Mouse (Mus musculus) kidney, adult 2 months (tissue): ENCODE data around the gene C2cd3. TPM values are rescaled to one million over a fixed set of nuclear protein-coding genes. Genes with fewer than 3 reads are reported as not detected.

Experiments
- DNase-seq: peaks from one replicate; pipeline ENCODE4 v3.0.0; 2021
- H3K27ac ChIP-seq: fragments of 200-500 bp; 2 replicates; pipeline ENCODE4 v1.5.1; 2012; ENCODE audit warnings: low read depth, low read length, control low read depth, inconsistent platforms; ENCODE audit not compliant: insufficient read depth
- H3K27me3 ChIP-seq: fragments of 200-500 bp; replicated peaks from 2 replicates; pipeline ENCODE4 v1.6.1; 2012; ENCODE audit warnings: mild to moderate bottlenecking, moderate library complexity, low read length, inconsistent platforms; ENCODE audit not compliant: control insufficient read depth, insufficient read depth
- H3K36me3 ChIP-seq: fragments of 200-500 bp; 2 replicates; pipeline ENCODE4 v1.6.1; 2012; ENCODE audit warnings: mild to moderate bottlenecking, moderate library complexity, low read length, inconsistent platforms; ENCODE audit not compliant: control insufficient read depth, insufficient read depth
- H3K4me1 ChIP-seq: fragments of 200-500 bp; 2 replicates; pipeline ENCODE4 v1.6.1; 2011; ENCODE audit warnings: low read length; ENCODE audit not compliant: control insufficient read depth, insufficient read depth
- H3K4me3 ChIP-seq: fragments of 200-500 bp; 2 replicates; pipeline ENCODE4 v1.5.1; 2011; ENCODE audit warnings: mild to moderate bottlenecking, low read depth, low read length, control low read depth; ENCODE audit not compliant: insufficient read depth
- CTCF ChIP-seq: fragments of 200-500 bp; conservative IDR thresholded peaks from 2 replicates; pipeline ENCODE4 v1.5.1; 2011; ENCODE audit warnings: low read depth, mild to moderate bottlenecking, control low read depth, low read length, moderate library complexity, mixed read lengths; ENCODE audit not compliant: insufficient read depth, insufficient read length
- POLR2A ChIP-seq: fragments of 200-500 bp; IDR thresholded peaks from one replicate; pipeline ENCODE4 v1.6.1; 2011; ENCODE audit warnings: low read depth, low read length, control low read depth
- WGBS: fragments of 180-500 bp; shearing (Covaris S2); methylation state at CpG from one replicate; pipeline ENCODE4 v1.1.7; 2018; 5-methylcytosine and 5-hydroxymethylcytosine counted together
- polyA plus RNA-seq: library from polyadenylated mRNA; depleted of rRNA; stranded (reverse); fragments of >200 nt; gene quantifications from 2 replicates; pipeline ENCODE4 v1.2.3, GENCODE M21; 2012

Gene C2cd3
- polyA plus RNA-seq, 1 experiment: 16.8 TPM

GRCm38 (mm10) chr7:100469502-100469901 is 97.5 kb downstream of the C2cd3 start:
- WGBS: 96% methylated on average over 1 of the region's 1 CpGs
- no peak for DNase-seq
- Histone ChIP-seq H3K27me3 (no peaks in the 10 kb centered on the region), H3K4me3 (no peak overlapping the region), H3K36me3 (no peaks in the 10 kb centered on the region), H3K4me1 (peaks cover 29% of the 10 kb centered on the region; the same call in 1 of the 2 replicates), H3K27ac (no peak overlapping the region)
- TF ChIP-seq POLR2A (no peak), CTCF (no peak)

- H3K4me3 ChIP-seq: no peak overlapping the region
- no peak for DNase-seq
- no peak overlapping the region for H3K27ac ChIP-seq
- H3K36me3 ChIP-seq: no peaks in the 10 kb centered on the region
- TF ChIP-seq CTCF: no peak
- TF ChIP-seq POLR2A: no peak
- no peaks in the 10 kb centered on the region for H3K27me3 ChIP-seq
- 93% methylated on average over 11 of the region's 11 CpGs for WGBS
- peaks cover 23% of the 10 kb centered on the region; the same call in 1 of the 2 replicates for H3K4me1 ChIP-seq
Measured at GRCm38 (mm10) chr7:100470796-100471406, 98.9 kb downstream of the C2cd3 start.

DNA sequence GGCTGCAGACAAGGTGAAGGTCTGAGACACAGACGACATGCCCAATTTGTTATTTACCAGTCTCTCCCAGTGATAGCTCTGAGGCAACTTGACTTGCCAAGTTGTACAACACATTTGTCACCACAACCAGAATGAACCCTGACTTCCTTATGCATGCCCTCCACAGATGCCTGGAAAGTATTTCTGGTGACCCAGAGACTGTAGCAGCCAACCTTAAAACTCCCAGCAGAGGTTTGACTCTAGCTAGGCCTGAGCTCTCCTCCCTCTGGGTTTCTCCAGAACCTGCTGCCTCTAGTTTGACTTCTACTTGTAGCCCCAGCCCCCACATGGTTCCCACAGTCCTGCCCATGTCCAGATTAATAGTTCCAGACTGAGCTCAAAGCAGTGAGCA is 99.4 kb downstream of the C2cd3 start:
- no peak overlapping the region for H3K27ac ChIP-seq
- H3K4me1 ChIP-seq: peaks cover 19% of the 10 kb centered on the region; the same call in 1 of the 2 replicates
- no peaks in the 10 kb centered on the region for H3K36me3 ChIP-seq
- H3K27me3 ChIP-seq: no peaks in the 10 kb centered on the region
- no peak overlapping the region for H3K4me3 ChIP-seq
- no peak for TF ChIP-seq CTCF
- no peak for TF ChIP-seq POLR2A
- DNase-seq: no peak
- WGBS: 83% methylated on average over 1 of the region's 1 CpGs

GRCm38 (mm10) chr7:100472777-100473176 is 100.7 kb downstream of the C2cd3 start, which contains the start of gene Ucp3:
Gene Ucp3, plus strand, starts transcription at chr7:100472990.
- WGBS: 76% methylated on average over 6 of the region's 6 CpGs
- Histone ChIP-seq H3K27me3 (no peaks in the 10 kb centered on the region), H3K4me3 (no peak within 1 kb of the TSS), H3K4me1 (peaks cover 13% of the 10 kb centered on the region; the same call in 1 of the 2 replicates), H3K27ac (no peak within 1 kb of the TSS), H3K36me3 (no peaks in the 10 kb centered on the region)
- TF ChIP-seq POLR2A (no peak), CTCF (no peak)
- no peak for DNase-seq

- WGBS: 50% methylated on average over 9 of the region's 9 CpGs
- H3K36me3 ChIP-seq: no peaks in the 10 kb centered on the region
Measured at GRCm38 (mm10) chr7:100473846-100474454, 101.9 kb downstream of the C2cd3 start.

DNA sequence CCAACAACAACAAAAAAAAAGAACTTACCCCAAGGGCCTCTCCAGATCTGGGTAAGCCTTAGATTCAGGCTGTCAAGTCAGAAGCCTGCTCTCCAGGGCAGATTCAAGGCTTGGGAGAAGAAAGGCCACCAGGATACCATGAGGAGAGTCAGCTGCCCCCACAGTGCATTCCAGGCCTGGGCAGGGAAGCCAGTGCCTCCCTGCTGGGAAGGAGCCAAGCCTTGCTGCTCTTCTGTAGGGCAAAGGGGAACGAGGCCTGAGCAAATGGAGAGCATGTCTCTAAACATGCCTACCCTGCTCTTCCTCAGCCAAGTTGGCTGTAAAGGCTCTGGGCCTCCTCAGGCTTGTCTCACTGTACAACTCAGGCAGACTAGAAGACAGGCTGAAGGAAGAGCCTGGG is 102.6 kb downstream of the C2cd3 start:
- Histone ChIP-seq H3K27ac (peak overlapping the region; percentile 74; the same call in 1 of the 2 replicates), H3K27me3 (no peaks in the 10 kb centered on the region), H3K4me3 (no peak overlapping the region), H3K36me3 (no peaks in the 10 kb centered on the region), H3K4me1 (peaks cover 15% of the 10 kb centered on the region; the same call in 1 of the 2 replicates)
- TF ChIP-seq CTCF: no peak
- TF ChIP-seq POLR2A: no peak
- peak; percentile 83 for DNase-seq
- 23% methylated on average over 1 of the region's 1 CpGs for WGBS

More at GRCm38 (mm10) chr7:100473846-100474454, 101.9 kb downstream of the C2cd3 start:
- no peak overlapping the region for H3K27ac ChIP-seq
- H3K4me1 ChIP-seq: peaks cover 13% of the 10 kb centered on the region; the same call in 1 of the 2 replicates
- TF ChIP-seq POLR2A (no peak), CTCF (no peak)
- no peak for DNase-seq
- H3K4me3 ChIP-seq: no peak overlapping the region
- no peaks in the 10 kb centered on the region for H3K27me3 ChIP-seq

GRCm38 (mm10) chr7:100479100-100479822 is 107.2 kb downstream of the C2cd3 start:
- Histone ChIP-seq H3K36me3 (no peaks in the 10 kb centered on the region), H3K27ac (no peak overlapping the region), H3K27me3 (no peaks in the 10 kb centered on the region), H3K4me1 (peaks cover 11% of the 10 kb centered on the region; the same call in 1 of the 2 replicates), H3K4me3 (no peak overlapping the region)
- 68% methylated on average over 20 of the region's 20 CpGs for WGBS
- no peak for DNase-seq
- TF ChIP-seq POLR2A (no peak), CTCF (no peak)
